Mouse (Mus musculus) liver (tissue): ENCODE data around the gene Trmt11.
A peak's percentile ranks its signal among the peaks of the same experiment; 100 is the strongest.
"Not testable (repeated sequence)": the region's sequence is repeated elsewhere in the genome, so short reads cannot be mapped to it uniquely, and the experiment has no call there.

Experiments used
- DNase-seq: peaks from one replicate; pipeline ENCODE4 v3.0.0-alpha.2; 2020; ENCODE audit warnings: mixed read lengths

The Trmt11 gene

GRCm38 (mm10) chr10:30555686-30556578 lies 44.6 kb downstream of the Trmt11 start:
- peak; percentile 34 for DNase-seq

GRCm38 (mm10) chr10:30552377-30552776 lies 48.2 kb downstream of the Trmt11 start:
- no peak for DNase-seq

- DNase-seq = no peak
These were observed 50.6 kb downstream of the Trmt11 start for GRCm38 (mm10) chr10:30549974-30550373.

GRCm38 (mm10) chr10:30538538-30538815 lies 62.1 kb downstream of the Trmt11 start:
- DNase-seq = no peak

- DNase-seq = no peak
These were observed 62.6 kb downstream of the Trmt11 start for GRCm38 (mm10) chr10:30537734-30538537.

- not testable (repeated sequence) for DNase-seq
These were observed 64.6 kb downstream of the Trmt11 start for GRCm38 (mm10) chr10:30535930-30536329.

GRCm38 (mm10) chr10:30527122-30527521 lies 73.4 kb downstream of the Trmt11 start:
- DNase-seq = no peak

GRCm38 (mm10) chr10:30521727-30522126 lies 78.8 kb downstream of the Trmt11 start:
- no peak for DNase-seq

GRCm38 (mm10) chr10:30519143-30519542 lies 81.4 kb downstream of the Trmt11 start:
- no peak for DNase-seq

GRCm38 (mm10) chr10:30517224-30517623 lies 83.3 kb downstream of the Trmt11 start:
- DNase-seq = no peak

- no peak for DNase-seq
These were observed 83.8 kb downstream of the Trmt11 start for GRCm38 (mm10) chr10:30516771-30517170.

GRCm38 (mm10) chr10:30504736-30505135 lies 95.8 kb downstream of the Trmt11 start:
- no peak for DNase-seq

GRCm38 (mm10) chr10:30503168-30503567 lies 97.4 kb downstream of the Trmt11 start:
- DNase-seq = no peak

- no peak for DNase-seq
These were observed 97.8 kb downstream of the Trmt11 start for GRCm38 (mm10) chr10:30502718-30503117.

- DNase-seq = not testable (repeated sequence)
These were observed 102.3 kb downstream of the Trmt11 start for GRCm38 (mm10) chr10:30498223-30498622.
